Mouse (Mus musculus) liver, embryonic 14.5 days (tissue): ENCODE measurements around the gene Rnf43. TPM values are rescaled to one million over a fixed set of nuclear protein-coding genes. Genes with fewer than 3 reads are reported as not detected.
A peak's percentile ranks its signal among the peaks of the same experiment; 100 is the strongest.

Experiments
- ATAC-seq: fragments of 200-750 bp; cut with Nextera tagmentation; 2 replicates; pipeline ENCODE4 v1.8.0; 2017; ENCODE audit warnings: moderate number of reproducible peaks, mild to moderate bottlenecking, moderate library complexity; ENCODE audit not compliant: insufficient read depth
- DNase-seq, 3 experiments: peaks; one replicate each; pipeline ENCODE4 v3.0.0-alpha.2; 2012 to 2013; ENCODE audit warnings: low read depth in 3 of 3, low spot score in 3 of 3
- H3K27ac ChIP-seq: fragments of 300-500 bp; sonication (generic); 2 replicates; pipeline ENCODE4 v1.5.1; 2014; ENCODE audit warnings: moderate library complexity, mild to moderate bottlenecking, control low read depth, inconsistent platforms
- H3K27me3 ChIP-seq: fragments of 300-500 bp; sonication (generic); 2 replicates; pipeline ENCODE4 v1.6.1; 2014; ENCODE audit warnings: mild to moderate bottlenecking, low read length, moderate library complexity; ENCODE audit not compliant: control insufficient read depth, insufficient read depth
- H3K36me3 ChIP-seq: fragments of 300-500 bp; sonication (generic); replicated peaks from 2 replicates; pipeline ENCODE4 v1.6.1; 2014; ENCODE audit warnings: low read depth; ENCODE audit not compliant: control insufficient read depth, insufficient read depth
- H3K4me1 ChIP-seq, 2 experiments: fragments of 200-500 bp in 1 of 2; fragments of 300-500 bp in 1 of 2; sonication (generic) in 1 of 2; replicated peaks; 2 replicates each; pipeline ENCODE4 v1.6.1; 2012 to 2014; ENCODE audit warnings: antibody characterized with exemption in 1 of 2, inconsistent platforms in 1 of 2, low read length in 1 of 2; ENCODE audit not compliant: control insufficient read depth in 2 of 2, insufficient read depth in 2 of 2
- H3K4me2 ChIP-seq: fragments of 300-500 bp; sonication (generic); 2 replicates; pipeline ENCODE4 v1.6.1; 2014; ENCODE audit warnings: low read depth, mild to moderate bottlenecking, control low read depth, moderate library complexity
- H3K4me3 ChIP-seq, 2 experiments: fragments of 200-500 bp in 1 of 2; fragments of 300-500 bp in 1 of 2; sonication (generic) in 1 of 2; 2 replicates each; pipeline ENCODE4 v1.5.1; 2012 to 2014; ENCODE audit warnings: low read depth in 2 of 2, low read length in 2 of 2, mild to moderate bottlenecking in 2 of 2, control low read depth in 1 of 2, inconsistent platforms in 1 of 2, moderate library complexity in 1 of 2; ENCODE audit not compliant: insufficient read depth in 1 of 2
- H3K9ac ChIP-seq: fragments of 300-500 bp; sonication (generic); replicated peaks from 2 replicates; pipeline ENCODE4 v1.6.1; 2014; ENCODE audit warnings: mild to moderate bottlenecking, control low read depth, moderate library complexity
- H3K9me3 ChIP-seq: fragments of 300-500 bp; sonication (generic); 2 replicates; pipeline ENCODE4 v1.6.1; 2016; ENCODE audit warnings: low read length, mixed read lengths; ENCODE audit not compliant: control insufficient read depth
- CTCF ChIP-seq: IDR thresholded peaks from 2 replicates; pipeline ENCODE4 v1.5.1; 2016; ENCODE audit warnings: antibody characterized with exemption, low read depth, control low read depth
- EP300 ChIP-seq: IDR thresholded peaks from 2 replicates; pipeline ENCODE4 v1.6.1; 2016; ENCODE audit warnings: antibody characterized with exemption, low read depth
- WGBS: fragments of 180-500 bp; shearing (Covaris S2); extraction: QIAGEN DNeasy Blood & Tissue Kit; methylation state at CpG from one replicate; pipeline ENCODE4 v1.1.7; 2014; ENCODE audit not compliant: insufficient replicate concordance; 5-methylcytosine and 5-hydroxymethylcytosine counted together
- polyA plus RNA-seq, 2 experiments: library from polyadenylated mRNA; depleted of rRNA in 1 of 2; stranded (reverse) in 1 of 2; unstranded in 1 of 2; fragments of >200 nt; fragmentation: Nextera tagmentation in 1 of 2; extraction: Ambion mirVana in 1 of 2; gene quantifications; 2 replicates each; pipeline versions ENCODE4 v1.2.1 to v1.2.3; 2012 to 2014

The Rnf43 gene
- polyA plus RNA-seq, 2 experiments, result 3.5 to 4.5 TPM

GRCm38 (mm10) chr11:87617606-87618005, 44.9 kb upstream of the Rnf43 start:
- H3K36me3 ChIP-seq, result peaks cover 40% of the 10 kb centered on the region
- 95% methylated on average over 32 of the region's 32 CpGs for WGBS

GRCm38 (mm10) chr11:87623160-87623559, 39.4 kb upstream of the Rnf43 start:
- no peak overlapping the region for H3K27ac ChIP-seq
- peaks cover 3% of the 10 kb centered on the region; the same call in 1 of the 2 replicates for H3K36me3 ChIP-seq
- no peaks in the 10 kb centered on the region for H3K9me3 ChIP-seq
- no peak overlapping the region for H3K4me3 ChIP-seq
- 78% methylated on average over 4 of the region's 4 CpGs for WGBS
- no peak for DNase-seq
- H3K4me1 ChIP-seq, result peaks cover 3 to 6% of the 10 kb centered on the region in 2 experiments
- TF ChIP-seq CTCF (no peak), EP300 (no peak)
- H3K4me2 ChIP-seq, result no peak overlapping the region
- no peaks in the 10 kb centered on the region for H3K27me3 ChIP-seq
- ATAC-seq, result no peak
- H3K9ac ChIP-seq, result no peak overlapping the region

More at GRCm38 (mm10) chr11:87617606-87618005, 44.9 kb upstream of the Rnf43 start:
- no peak overlapping the region for H3K27ac ChIP-seq
- no peak for ATAC-seq
- no peak for DNase-seq
- peaks cover 3 to 6% of the 10 kb centered on the region in 2 experiments for H3K4me1 ChIP-seq
- no peak for TF ChIP-seq EP300
- TF ChIP-seq CTCF, result no peak
- H3K4me3 ChIP-seq, result no peak overlapping the region
- H3K4me2 ChIP-seq, result no peak overlapping the region
- no peak overlapping the region for H3K9ac ChIP-seq
- no peaks in the 10 kb centered on the region; the same call in 1 of the 2 replicates for H3K9me3 ChIP-seq
- no peaks in the 10 kb centered on the region for H3K27me3 ChIP-seq

GRCm38 (mm10) chr11:87629859-87630258, 32.7 kb upstream of the Rnf43 start:
- WGBS, result 14% methylated on average over 10 of the region's 10 CpGs
- TF ChIP-seq EP300, result no peak
- peak; percentile 78 for TF ChIP-seq CTCF
- Histone ChIP-seq H3K4me1 (no peaks in the 10 kb centered on the region), H3K9me3 (no peaks in the 10 kb centered on the region), H3K27ac (no peak overlapping the region), H3K36me3 (no peaks in the 10 kb centered on the region), H3K4me2 (no peak overlapping the region), H3K9ac (no peak overlapping the region), H3K27me3 (no peaks in the 10 kb centered on the region), H3K4me3 (no peak overlapping the region)
- DNase-seq, result peak; percentile 25 to 29 (median 26)
- no peak for ATAC-seq

- Histone ChIP-seq H3K4me1 (peaks cover 0 to 2% of the 10 kb centered on the region in 2 experiments; a peak in 2 of 4 replicates), H3K4me2 (peak overlapping the region; percentile 88), H3K9ac (peak overlapping the region; percentile 77), H3K27me3 (no peaks in the 10 kb centered on the region), H3K36me3 (no peaks in the 10 kb centered on the region), H3K9me3 (no peaks in the 10 kb centered on the region), H3K4me3 (peak overlapping the region; percentile 57 to 68), H3K27ac (no peak overlapping the region)
- WGBS, result 36% methylated on average over 2 of the region's 2 CpGs
- ATAC-seq (peak; percentile 61; the same call in 1 of the 2 replicates), DNase-seq (no peak)
- TF ChIP-seq EP300 (no peak), CTCF (no peak)
Measured at GRCm38 (mm10) chr11:87638793-87639192, 23.7 kb upstream of the Rnf43 start.

- H3K9me3 ChIP-seq, result no peaks in the 10 kb centered on the region
- ATAC-seq (peak; percentile 97), DNase-seq (peak; percentile 51 to 54 (median 53))
- no peaks in the 10 kb centered on the region for H3K27me3 ChIP-seq
- H3K4me1 ChIP-seq, result peaks cover 0 to 2% of the 10 kb centered on the region in 2 experiments; a peak in 2 of 4 replicates
- under 1% methylated on average over 29 of the region's 29 CpGs for WGBS
- H3K27ac ChIP-seq, result no peak overlapping the region
- H3K36me3 ChIP-seq, result no peaks in the 10 kb centered on the region
- peak overlapping the region; percentile 88 for H3K4me2 ChIP-seq
- no peak for TF ChIP-seq EP300
- no peak for TF ChIP-seq CTCF
- peak overlapping the region; percentile 77 for H3K9ac ChIP-seq
- H3K4me3 ChIP-seq, result peak overlapping the region; percentile 57 to 68
Measured at GRCm38 (mm10) chr11:87639206-87639605, 23.3 kb upstream of the Rnf43 start.
